Mouse (Mus musculus): ENCODE measurements around the gene Cacna2d1. TPM values are rescaled to one million over a fixed set of nuclear protein-coding genes. Genes with fewer than 3 reads are reported as not detected.
A peak's percentile ranks its signal among the peaks of the same experiment; 100 is the strongest.

Gene Cacna2d1
- polyA plus RNA-seq, 2 experiments = 25.0 to 26.0 TPM

- no peak for DNase-seq (ENCODE audit: low spot score)
- no peaks in the 10 kb centered on the region for H3K9me3 ChIP-seq (ENCODE audit: control insufficient read depth, low read length)
- no peak overlapping the region for H3K9ac ChIP-seq (ENCODE audit: low read depth, low read length, severe bottlenecking)
- no peak for TF ChIP-seq POLR2A (IDR thresholded peaks at IDR 0.05; ENCODE audit: borderline replicate concordance, extremely low read depth, insufficient read depth, insufficient read length)
- 85% methylated on average over 2 of the region's 2 CpGs for WGBS
- no peaks in the 10 kb centered on the region for H3K36me3 ChIP-seq (ENCODE audit: control insufficient read depth, insufficient read depth, low read length)
- H3K27me3 ChIP-seq (ENCODE audit: control insufficient read depth, insufficient read depth, low read length) = no peaks in the 10 kb centered on the region
- no peak overlapping the region for H3K4me2 ChIP-seq (replicated peaks; ENCODE audit: low read depth, low read length, severe bottlenecking)
- H3K4me3 ChIP-seq (replicated peaks; ENCODE audit: low read length) = no peak overlapping the region
- no peak for ATAC-seq (ENCODE audit: low FRiP score, low read depth)
- H3K27ac ChIP-seq (replicated peaks; ENCODE audit: low read depth, low read length) = no peak overlapping the region
- peaks cover 12% of the 10 kb centered on the region; the same call in 1 of the 2 replicates for H3K4me1 ChIP-seq (ENCODE audit: control insufficient read depth, insufficient read depth, low read length)
These were observed 164.3 kb downstream of the Cacna2d1 start for GRCm38 (mm10) chr5:16098766-16099165.

- ATAC-seq (ENCODE audit: low FRiP score, low read depth) (no peak), DNase-seq (ENCODE audit: low spot score) (no peak)
- no peak for TF ChIP-seq POLR2A (IDR thresholded peaks at IDR 0.05; ENCODE audit: borderline replicate concordance, extremely low read depth, insufficient read depth, insufficient read length)
- Histone ChIP-seq H3K9ac (ENCODE audit: low read depth, low read length, severe bottlenecking) (no peak overlapping the region), H3K9me3 (ENCODE audit: control insufficient read depth, low read length) (no peaks in the 10 kb centered on the region), H3K36me3 (ENCODE audit: control insufficient read depth, insufficient read depth, low read length) (no peaks in the 10 kb centered on the region), H3K4me3 (replicated peaks; ENCODE audit: low read length) (no peak overlapping the region), H3K4me2 (replicated peaks; ENCODE audit: low read depth, low read length, severe bottlenecking) (no peak overlapping the region), H3K4me1 (ENCODE audit: control insufficient read depth, insufficient read depth, low read length) (peaks cover 12% of the 10 kb centered on the region; the same call in 1 of the 2 replicates), H3K27me3 (ENCODE audit: control insufficient read depth, insufficient read depth, low read length) (no peaks in the 10 kb centered on the region), H3K27ac (replicated peaks; ENCODE audit: low read depth, low read length) (no peak overlapping the region)
- 65% methylated on average over 1 of the region's 1 CpGs for WGBS
These were observed 167.3 kb downstream of the Cacna2d1 start for GRCm38 (mm10) chr5:16101820-16102219.

- Histone ChIP-seq H3K27ac (replicated peaks; ENCODE audit: low read depth, low read length) (no peak overlapping the region), H3K4me2 (replicated peaks; ENCODE audit: low read depth, low read length, severe bottlenecking) (no peak overlapping the region), H3K9me3 (ENCODE audit: control insufficient read depth, low read length) (no peaks in the 10 kb centered on the region), H3K27me3 (ENCODE audit: control insufficient read depth, insufficient read depth, low read length) (no peaks in the 10 kb centered on the region), H3K36me3 (ENCODE audit: control insufficient read depth, insufficient read depth, low read length) (no peaks in the 10 kb centered on the region), H3K4me1 (ENCODE audit: control insufficient read depth, insufficient read depth, low read length) (peaks cover 14% of the 10 kb centered on the region), H3K9ac (ENCODE audit: low read depth, low read length, severe bottlenecking) (no peak overlapping the region), H3K4me3 (replicated peaks; ENCODE audit: low read length) (no peak overlapping the region)
- WGBS = 65% methylated on average over 2 of the region's 2 CpGs
- TF ChIP-seq POLR2A (IDR thresholded peaks at IDR 0.05; ENCODE audit: borderline replicate concordance, extremely low read depth, insufficient read depth, insufficient read length) = no peak
- DNase-seq (ENCODE audit: low spot score) (no peak), ATAC-seq (ENCODE audit: low FRiP score, low read depth) (no peak)
These were observed 171.2 kb downstream of the Cacna2d1 start for GRCm38 (mm10) chr5:16105701-16106100.

GRCm38 (mm10) chr5:16110643-16111042 lies 176.2 kb downstream of the Cacna2d1 start:
- ATAC-seq (ENCODE audit: low FRiP score, low read depth) (peak; percentile 72; the same call in 1 of the 2 replicates), DNase-seq (ENCODE audit: low spot score) (peak; percentile 41)
- WGBS = 89% methylated on average over 1 of the region's 1 CpGs
- Histone ChIP-seq H3K4me2 (replicated peaks; ENCODE audit: low read depth, low read length, severe bottlenecking) (no peak overlapping the region), H3K9me3 (ENCODE audit: control insufficient read depth, low read length) (no peaks in the 10 kb centered on the region), H3K36me3 (ENCODE audit: control insufficient read depth, insufficient read depth, low read length) (no peaks in the 10 kb centered on the region), H3K27me3 (ENCODE audit: control insufficient read depth, insufficient read depth, low read length) (no peaks in the 10 kb centered on the region), H3K4me3 (replicated peaks; ENCODE audit: low read length) (no peak overlapping the region), H3K9ac (ENCODE audit: low read depth, low read length, severe bottlenecking) (no peak overlapping the region), H3K4me1 (ENCODE audit: control insufficient read depth, insufficient read depth, low read length) (peaks cover 3% of the 10 kb centered on the region; the same call in 1 of the 2 replicates), H3K27ac (replicated peaks; ENCODE audit: low read depth, low read length) (no peak overlapping the region)
- TF ChIP-seq POLR2A (IDR thresholded peaks at IDR 0.05; ENCODE audit: borderline replicate concordance, extremely low read depth, insufficient read depth, insufficient read length) = no peak

- H3K36me3 ChIP-seq (ENCODE audit: control insufficient read depth, insufficient read depth, low read length) = no peaks in the 10 kb centered on the region
- no peak overlapping the region for H3K9ac ChIP-seq (ENCODE audit: low read depth, low read length, severe bottlenecking)
- 91% methylated on average over 1 of the region's 1 CpGs for WGBS
- no peaks in the 10 kb centered on the region for H3K27me3 ChIP-seq (ENCODE audit: control insufficient read depth, insufficient read depth, low read length)
- no peak for ATAC-seq (ENCODE audit: low FRiP score, low read depth)
- DNase-seq (ENCODE audit: low spot score) = no peak
- no peak overlapping the region for H3K27ac ChIP-seq (replicated peaks; ENCODE audit: low read depth, low read length)
- no peak for TF ChIP-seq POLR2A (IDR thresholded peaks at IDR 0.05; ENCODE audit: borderline replicate concordance, extremely low read depth, insufficient read depth, insufficient read length)
- H3K4me2 ChIP-seq (replicated peaks; ENCODE audit: low read depth, low read length, severe bottlenecking) = no peak overlapping the region
- H3K4me3 ChIP-seq (replicated peaks; ENCODE audit: low read length) = no peak overlapping the region
- H3K4me1 ChIP-seq (ENCODE audit: control insufficient read depth, insufficient read depth, low read length) = no peaks in the 10 kb centered on the region
- H3K9me3 ChIP-seq (ENCODE audit: control insufficient read depth, low read length) = no peaks in the 10 kb centered on the region
These were observed 179.4 kb downstream of the Cacna2d1 start for GRCm38 (mm10) chr5:16113879-16114278.

- Histone ChIP-seq H3K9ac (ENCODE audit: low read depth, low read length, severe bottlenecking) (no peak overlapping the region), H3K4me1 (ENCODE audit: control insufficient read depth, insufficient read depth, low read length) (no peaks in the 10 kb centered on the region), H3K36me3 (ENCODE audit: control insufficient read depth, insufficient read depth, low read length) (no peaks in the 10 kb centered on the region), H3K27ac (replicated peaks; ENCODE audit: low read depth, low read length) (no peak overlapping the region), H3K4me3 (replicated peaks; ENCODE audit: low read length) (no peak overlapping the region), H3K27me3 (ENCODE audit: control insufficient read depth, insufficient read depth, low read length) (no peaks in the 10 kb centered on the region), H3K4me2 (replicated peaks; ENCODE audit: low read depth, low read length, severe bottlenecking) (no peak overlapping the region), H3K9me3 (ENCODE audit: control insufficient read depth, low read length) (no peaks in the 10 kb centered on the region)
- ATAC-seq (ENCODE audit: low FRiP score, low read depth) (no peak), DNase-seq (ENCODE audit: low spot score) (no peak)
- no peak for TF ChIP-seq POLR2A (IDR thresholded peaks at IDR 0.05; ENCODE audit: borderline replicate concordance, extremely low read depth, insufficient read depth, insufficient read length)
- 57% methylated on average over 11 of the region's 11 CpGs for WGBS
These were observed 186.8 kb downstream of the Cacna2d1 start for GRCm38 (mm10) chr5:16121334-16121733.

All from limb, embryonic 14.5 days (tissue).